Mouse (Mus musculus): ENCODE results near the gene Ankrd65. TPM values are rescaled to one million over a fixed set of nuclear protein-coding genes. Genes with fewer than 3 reads are reported as not detected.

The Ankrd65 gene
- polyA plus RNA-seq (2014; fragmentation: Illumina TruSeq; extraction: RNeasy Lipid Tissue Mini Kit (QIAGEN cat#74804); ENCODE audit: low read depth, low replicate concordance), result not detected

DNA sequence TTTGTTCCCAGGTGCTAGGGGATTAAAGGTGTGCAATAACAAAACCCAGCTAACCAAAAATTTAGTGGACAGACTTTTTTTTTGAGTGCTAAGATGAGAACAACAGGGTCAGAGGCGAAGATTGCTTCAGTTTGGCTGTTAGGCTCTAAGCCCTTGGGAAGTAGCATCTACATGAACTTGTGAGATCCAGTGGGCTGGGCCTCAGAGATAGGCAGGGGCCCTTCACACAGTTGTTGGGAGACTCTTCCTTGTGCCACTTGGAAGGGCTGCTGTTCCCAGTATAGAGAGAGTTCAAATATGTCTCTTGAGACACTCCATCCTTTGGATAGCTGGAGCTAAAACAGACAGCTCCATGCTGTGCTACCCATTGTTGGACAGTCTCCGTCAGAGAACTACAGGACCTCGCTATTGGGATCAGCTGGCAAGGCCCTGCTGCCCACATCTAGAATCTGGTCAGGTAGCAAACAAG, at the start of gene Ankrd65:
TSS of gene Ankrd65 (plus strand) at position 419 of the 469 bp plus-strand sequence.

GRCm38 (mm10) chr4:155760613-155761355, 29.5 kb upstream of the Ankrd65 start, which contains the start of gene Atad3a:
TSS of gene Atad3a (minus strand) at chr4:155761093.

GRCm38 (mm10) chr4:155774280-155774754, 15.9 kb upstream of the Ankrd65 start, which contains the start of gene Vwa1:
TSS of gene Vwa1 (minus strand) at chr4:155774698.

DNA sequence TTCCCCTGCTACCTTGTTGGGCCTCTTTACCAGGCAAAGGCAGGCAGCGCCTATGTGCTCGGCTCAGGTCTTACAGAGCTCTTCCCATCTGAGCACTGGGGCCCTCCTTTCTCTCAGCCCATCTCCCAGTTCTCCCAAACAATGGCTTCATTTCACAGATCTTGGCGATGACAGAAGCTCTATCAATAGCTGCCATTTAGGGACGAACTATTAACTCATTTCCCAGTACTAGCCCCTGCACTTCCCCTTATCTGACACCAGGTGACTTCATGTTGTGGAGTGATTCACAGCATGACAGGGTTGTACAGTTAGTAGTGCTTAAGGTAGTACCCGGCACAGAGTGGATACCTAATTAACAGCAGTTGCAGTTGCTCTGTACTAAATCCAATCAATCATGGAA, 4.4 kb upstream of the Ankrd65 start, which contains the start of gene Tmem88b:
TSS of gene Tmem88b (minus strand) at position 56 of the 400 bp plus-strand sequence.

DNA sequence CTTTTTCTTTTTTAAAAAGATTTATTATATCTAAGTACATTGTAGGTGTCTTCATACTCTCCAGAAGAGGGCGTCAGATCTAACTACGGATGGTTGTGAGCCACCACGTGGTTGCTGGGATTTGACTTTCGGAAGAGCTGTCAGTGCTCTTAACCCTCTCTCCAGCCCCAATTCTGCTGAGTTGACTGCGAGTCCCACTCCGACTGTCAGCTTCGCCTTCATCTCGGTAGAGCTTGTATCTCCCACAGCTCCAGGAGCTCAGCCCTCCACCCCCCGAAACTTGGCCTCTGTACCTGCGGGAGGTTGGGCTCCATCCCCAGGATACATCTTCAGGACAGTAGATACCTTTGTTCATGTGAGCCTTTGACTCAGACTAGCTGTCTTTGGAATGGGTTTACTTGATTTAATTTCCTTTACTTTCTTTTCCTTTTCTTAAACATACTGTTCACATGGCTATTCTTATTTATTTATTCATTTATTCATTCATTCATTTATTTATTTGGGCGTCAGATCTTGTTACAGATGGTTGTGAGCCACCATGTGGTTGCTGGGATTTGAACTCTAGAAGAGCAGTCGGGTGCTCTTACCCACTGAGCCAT, 12.6 kb downstream of the Ankrd65 start, which contains the start of gene Mrpl20:
TSS of gene Mrpl20 (plus strand) at position 138 of the 599 bp plus-strand sequence.

DNA sequence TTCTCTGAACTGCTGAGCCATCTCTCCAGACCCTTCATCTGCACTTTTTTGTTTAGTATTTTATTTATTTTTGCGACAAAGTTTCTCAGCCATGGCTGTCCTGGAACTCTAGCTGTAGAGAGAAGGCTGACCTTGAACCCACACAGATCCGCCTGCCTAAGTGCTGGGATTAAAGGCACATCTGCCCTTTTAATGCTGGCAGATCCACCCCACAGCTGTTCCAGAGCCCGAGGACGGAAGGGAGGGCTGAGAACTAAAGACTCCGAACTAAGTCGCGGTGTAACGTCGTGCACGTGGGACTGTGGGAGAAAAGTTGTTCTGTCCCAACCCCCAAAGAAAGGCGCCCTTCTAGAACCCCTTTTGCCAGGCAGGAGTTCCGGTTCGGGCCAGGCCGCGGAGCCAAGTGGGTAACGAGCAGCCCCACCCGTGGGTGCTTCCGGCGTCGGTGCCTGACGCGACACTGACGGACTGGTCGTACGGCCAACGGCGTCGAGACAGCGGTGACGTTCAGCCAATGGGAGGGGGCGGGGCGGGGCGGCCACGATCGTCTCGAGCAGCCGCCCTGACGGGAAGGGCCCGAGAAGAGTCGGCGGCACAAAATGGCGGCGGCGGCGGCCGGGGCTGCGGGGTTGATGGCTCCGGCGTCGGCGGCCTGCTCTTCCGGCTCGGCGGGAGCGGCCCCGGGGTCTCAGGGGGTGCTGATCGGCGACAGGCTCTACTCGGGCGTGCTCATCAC, 21.9 kb downstream of the Ankrd65 start, which contains the start of gene Ccnl2:
TSS of gene Ccnl2 (plus strand) at position 561 of the 736 bp plus-strand sequence.

GRCm38 (mm10) chr4:155831205-155831766, 41.0 kb downstream of the Ankrd65 start, which contains the start of gene Aurkaip1:
TSS of gene Aurkaip1 (plus strand) at chr4:155831272.

DNA sequence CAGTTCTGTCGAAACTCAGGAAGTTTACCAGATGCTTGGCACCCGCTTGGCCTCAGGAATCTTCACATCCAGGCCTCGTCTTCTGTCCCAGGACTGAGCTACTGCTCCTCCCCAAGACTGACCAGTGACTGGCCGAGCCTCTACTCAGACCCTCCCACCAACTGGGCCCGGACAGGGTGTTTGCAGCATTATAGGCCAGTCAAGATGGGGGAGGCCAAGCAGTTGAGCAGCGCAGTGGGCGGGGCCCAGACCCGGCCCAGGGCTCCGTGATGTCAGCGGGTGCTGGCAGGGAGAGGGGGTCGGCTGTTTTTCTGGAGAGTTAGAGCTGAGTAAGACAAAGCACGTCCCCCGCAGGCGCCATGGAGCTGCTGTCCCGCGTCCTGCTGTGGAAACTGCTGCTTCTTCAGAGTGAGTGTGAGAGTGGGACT, 49.3 kb downstream of the Ankrd65 start, which contains the start of gene Mxra8:
TSS of gene Mxra8 (plus strand) at position 198 of the 428 bp plus-strand sequence.

GRCm38 (mm10) chr4:155846871-155847578, 56.8 kb downstream of the Ankrd65 start, which contains the start of gene Dvl1:
TSS of gene Dvl1 (plus strand) at chr4:155847402.

Other genes starting within 250 kb of the Ankrd65 start
- 62.2 TPM for gene Nadk, start 228.1 kb upstream of the Ankrd65 start, polyA plus RNA-seq (2014; fragmentation: Illumina TruSeq; extraction: RNeasy Lipid Tissue Mini Kit (QIAGEN cat#74804); ENCODE audit: low read depth, low replicate concordance)
- gene Slc35e2, start 189.0 kb upstream of the Ankrd65 start, polyA plus RNA-seq (2014; fragmentation: Illumina TruSeq; extraction: RNeasy Lipid Tissue Mini Kit (QIAGEN cat#74804); ENCODE audit: low read depth, low replicate concordance), result 30.8 TPM
- gene Cdk11b, start 165.6 kb upstream of the Ankrd65 start, polyA plus RNA-seq (2014; fragmentation: Illumina TruSeq; extraction: RNeasy Lipid Tissue Mini Kit (QIAGEN cat#74804); ENCODE audit: low read depth, low replicate concordance), result 28.7 TPM
- not detected for gene Gm10563, start 145.0 kb upstream of the Ankrd65 start, polyA plus RNA-seq (2014; fragmentation: Illumina TruSeq; extraction: RNeasy Lipid Tissue Mini Kit (QIAGEN cat#74804); ENCODE audit: low read depth, low replicate concordance)
- 0.26 TPM for gene Mmp23, start 137.1 kb upstream of the Ankrd65 start, polyA plus RNA-seq (2014; fragmentation: Illumina TruSeq; extraction: RNeasy Lipid Tissue Mini Kit (QIAGEN cat#74804); ENCODE audit: low read depth, low replicate concordance)
- gene Mib2, start 121.2 kb upstream of the Ankrd65 start, polyA plus RNA-seq (2014; fragmentation: Illumina TruSeq; extraction: RNeasy Lipid Tissue Mini Kit (QIAGEN cat#74804); ENCODE audit: low read depth, low replicate concordance), result 0.87 TPM
- not detected for gene Fndc10, start 96.1 kb upstream of the Ankrd65 start, polyA plus RNA-seq (2014; fragmentation: Illumina TruSeq; extraction: RNeasy Lipid Tissue Mini Kit (QIAGEN cat#74804); ENCODE audit: low read depth, low replicate concordance)
- 50.5 TPM for gene Ssu72, start 85.6 kb upstream of the Ankrd65 start, polyA plus RNA-seq (2014; fragmentation: Illumina TruSeq; extraction: RNeasy Lipid Tissue Mini Kit (QIAGEN cat#74804); ENCODE audit: low read depth, low replicate concordance)
- not detected for gene Tmem240, start 55.6 kb upstream of the Ankrd65 start, polyA plus RNA-seq (2014; fragmentation: Illumina TruSeq; extraction: RNeasy Lipid Tissue Mini Kit (QIAGEN cat#74804); ENCODE audit: low read depth, low replicate concordance)
- 11.7 TPM for gene Atad3a, start 29.3 kb upstream of the Ankrd65 start, polyA plus RNA-seq (2014; fragmentation: Illumina TruSeq; extraction: RNeasy Lipid Tissue Mini Kit (QIAGEN cat#74804); ENCODE audit: low read depth, low replicate concordance)
- gene Vwa1, start 15.7 kb upstream of the Ankrd65 start, polyA plus RNA-seq (2014; fragmentation: Illumina TruSeq; extraction: RNeasy Lipid Tissue Mini Kit (QIAGEN cat#74804); ENCODE audit: low read depth, low replicate concordance), result 0.11 TPM
- gene Tmem88b, start 4.6 kb upstream of the Ankrd65 start, polyA plus RNA-seq (2014; fragmentation: Illumina TruSeq; extraction: RNeasy Lipid Tissue Mini Kit (QIAGEN cat#74804); ENCODE audit: low read depth, low replicate concordance), result 1.9 TPM
- 46.8 TPM for gene Mrpl20, start 12.4 kb downstream of the Ankrd65 start, polyA plus RNA-seq (2014; fragmentation: Illumina TruSeq; extraction: RNeasy Lipid Tissue Mini Kit (QIAGEN cat#74804); ENCODE audit: low read depth, low replicate concordance)
- 60.9 TPM for gene Ccnl2, start 22.1 kb downstream of the Ankrd65 start, polyA plus RNA-seq (2014; fragmentation: Illumina TruSeq; extraction: RNeasy Lipid Tissue Mini Kit (QIAGEN cat#74804); ENCODE audit: low read depth, low replicate concordance)
- 7.5 TPM for gene Aurkaip1, start 40.8 kb downstream of the Ankrd65 start, polyA plus RNA-seq (2014; fragmentation: Illumina TruSeq; extraction: RNeasy Lipid Tissue Mini Kit (QIAGEN cat#74804); ENCODE audit: low read depth, low replicate concordance)
- 11.4 TPM for gene Mxra8, start 49.2 kb downstream of the Ankrd65 start, polyA plus RNA-seq (2014; fragmentation: Illumina TruSeq; extraction: RNeasy Lipid Tissue Mini Kit (QIAGEN cat#74804); ENCODE audit: low read depth, low replicate concordance)
- 3.9 TPM for gene Dvl1, start 57.0 kb downstream of the Ankrd65 start, polyA plus RNA-seq (2014; fragmentation: Illumina TruSeq; extraction: RNeasy Lipid Tissue Mini Kit (QIAGEN cat#74804); ENCODE audit: low read depth, low replicate concordance)
- gene Tas1r3, start 72.9 kb downstream of the Ankrd65 start, polyA plus RNA-seq (2014; fragmentation: Illumina TruSeq; extraction: RNeasy Lipid Tissue Mini Kit (QIAGEN cat#74804); ENCODE audit: low read depth, low replicate concordance), result not detected
- gene Cptp, start 79.0 kb downstream of the Ankrd65 start, polyA plus RNA-seq (2014; fragmentation: Illumina TruSeq; extraction: RNeasy Lipid Tissue Mini Kit (QIAGEN cat#74804); ENCODE audit: low read depth, low replicate concordance), result 5.9 TPM
- 2.7 TPM for gene Ints11, start 79.1 kb downstream of the Ankrd65 start, polyA plus RNA-seq (2014; fragmentation: Illumina TruSeq; extraction: RNeasy Lipid Tissue Mini Kit (QIAGEN cat#74804); ENCODE audit: low read depth, low replicate concordance)
- gene Pusl1, start 101.3 kb downstream of the Ankrd65 start, polyA plus RNA-seq (2014; fragmentation: Illumina TruSeq; extraction: RNeasy Lipid Tissue Mini Kit (QIAGEN cat#74804); ENCODE audit: low read depth, low replicate concordance), result 2.5 TPM
- 0.08 TPM for gene Acap3, start 101.4 kb downstream of the Ankrd65 start, polyA plus RNA-seq (2014; fragmentation: Illumina TruSeq; extraction: RNeasy Lipid Tissue Mini Kit (QIAGEN cat#74804); ENCODE audit: low read depth, low replicate concordance)
- 41.7 TPM for gene Ube2j2, start 153.4 kb downstream of the Ankrd65 start, polyA plus RNA-seq (2014; fragmentation: Illumina TruSeq; extraction: RNeasy Lipid Tissue Mini Kit (QIAGEN cat#74804); ENCODE audit: low read depth, low replicate concordance)
- not detected for gene C1qtnf12, start 171.9 kb downstream of the Ankrd65 start, polyA plus RNA-seq (2014; fragmentation: Illumina TruSeq; extraction: RNeasy Lipid Tissue Mini Kit (QIAGEN cat#74804); ENCODE audit: low read depth, low replicate concordance)
- gene B3galt6, start 202.2 kb downstream of the Ankrd65 start, polyA plus RNA-seq (2014; fragmentation: Illumina TruSeq; extraction: RNeasy Lipid Tissue Mini Kit (QIAGEN cat#74804); ENCODE audit: low read depth, low replicate concordance), result 1.3 TPM
- 98.4 TPM for gene Sdf4, start 202.4 kb downstream of the Ankrd65 start, polyA plus RNA-seq (2014; fragmentation: Illumina TruSeq; extraction: RNeasy Lipid Tissue Mini Kit (QIAGEN cat#74804); ENCODE audit: low read depth, low replicate concordance)
- not detected for gene Tnfrsf4, start 223.4 kb downstream of the Ankrd65 start, polyA plus RNA-seq (2014; fragmentation: Illumina TruSeq; extraction: RNeasy Lipid Tissue Mini Kit (QIAGEN cat#74804); ENCODE audit: low read depth, low replicate concordance)
- not detected for gene Tnfrsf18, start 235.7 kb downstream of the Ankrd65 start, polyA plus RNA-seq (2014; fragmentation: Illumina TruSeq; extraction: RNeasy Lipid Tissue Mini Kit (QIAGEN cat#74804); ENCODE audit: low read depth, low replicate concordance)